Mouse (Mus musculus): ENCODE measurements around the gene Olfr1199. TPM values are rescaled to one million over a fixed set of nuclear protein-coding genes. Genes with fewer than 3 reads are reported as not detected.

Gene Olfr1199
- polyA plus RNA-seq, 1 experiment from 2014 or later: not detected

Other genes with a start within 250 kb of the Olfr1199 start
- not detected in 2 replicates for gene Olfr1186, start 241.9 kb downstream of the Olfr1199 start, polyA plus RNA-seq (2014; fragmentation: Nextera tagmentation; extraction: Ambion mirVana)
- gene Olfr1188, start 203.5 kb downstream of the Olfr1199 start, polyA plus RNA-seq (2014; fragmentation: Nextera tagmentation; extraction: Ambion mirVana): not detected in 2 replicates
- not detected in 2 replicates for gene Olfr1189, start 174.0 kb downstream of the Olfr1199 start, polyA plus RNA-seq (2014; fragmentation: Nextera tagmentation; extraction: Ambion mirVana)
- gene Olfr1191-ps1, start 119.9 kb downstream of the Olfr1199 start, polyA plus RNA-seq (2014; fragmentation: Nextera tagmentation; extraction: Ambion mirVana): not detected in 2 replicates
- gene Olfr1192-ps1, start 112.0 kb downstream of the Olfr1199 start, polyA plus RNA-seq (2014; fragmentation: Nextera tagmentation; extraction: Ambion mirVana): not detected in 2 replicates
- not detected in 2 replicates for gene Olfr1193, start 84.8 kb downstream of the Olfr1199 start, polyA plus RNA-seq (2014; fragmentation: Nextera tagmentation; extraction: Ambion mirVana)
- not detected in 2 replicates for gene Olfr1195, start 71.3 kb downstream of the Olfr1199 start, polyA plus RNA-seq (2014; fragmentation: Nextera tagmentation; extraction: Ambion mirVana)
- not detected in 2 replicates for gene Olfr1196, start 55.9 kb downstream of the Olfr1199 start, polyA plus RNA-seq (2014; fragmentation: Nextera tagmentation; extraction: Ambion mirVana)
- gene Olfr1197, start 28.1 kb downstream of the Olfr1199 start, polyA plus RNA-seq (2014; fragmentation: Nextera tagmentation; extraction: Ambion mirVana): not detected in 2 replicates
- not detected in 2 replicates for gene Olfr1198, start 9.1 kb downstream of the Olfr1199 start, polyA plus RNA-seq (2014; fragmentation: Nextera tagmentation; extraction: Ambion mirVana)
- not detected in 2 replicates for gene Olfr1200, start 10.0 kb upstream of the Olfr1199 start, polyA plus RNA-seq (2014; fragmentation: Nextera tagmentation; extraction: Ambion mirVana)
- gene Olfr1201, start 32.6 kb upstream of the Olfr1199 start, polyA plus RNA-seq (2014; fragmentation: Nextera tagmentation; extraction: Ambion mirVana): not detected in 2 replicates
- gene Olfr1202, start 54.0 kb upstream of the Olfr1199 start, polyA plus RNA-seq (2014; fragmentation: Nextera tagmentation; extraction: Ambion mirVana): not detected in 2 replicates
- gene Olfr1205, start 69.3 kb upstream of the Olfr1199 start, polyA plus RNA-seq (2014; fragmentation: Nextera tagmentation; extraction: Ambion mirVana): not detected in 2 replicates
- gene Olfr1204, start 88.8 kb upstream of the Olfr1199 start, polyA plus RNA-seq (2014; fragmentation: Nextera tagmentation; extraction: Ambion mirVana): not detected in 2 replicates
- gene Olfr1206, start 102.8 kb upstream of the Olfr1199 start, polyA plus RNA-seq (2014; fragmentation: Nextera tagmentation; extraction: Ambion mirVana): not detected in 2 replicates
- gene Olfr1208, start 141.8 kb upstream of the Olfr1199 start, polyA plus RNA-seq (2014; fragmentation: Nextera tagmentation; extraction: Ambion mirVana): not detected in 2 replicates
- not detected in 2 replicates for gene Olfr1209, start 154.7 kb upstream of the Olfr1199 start, polyA plus RNA-seq (2014; fragmentation: Nextera tagmentation; extraction: Ambion mirVana)
- gene Olfr1211, start 177.6 kb upstream of the Olfr1199 start, polyA plus RNA-seq (2014; fragmentation: Nextera tagmentation; extraction: Ambion mirVana): not detected in 2 replicates
- gene Olfr1212, start 193.5 kb upstream of the Olfr1199 start, polyA plus RNA-seq (2014; fragmentation: Nextera tagmentation; extraction: Ambion mirVana): not detected in 2 replicates
- gene Gm13762, start 219.8 kb upstream of the Olfr1199 start, polyA plus RNA-seq (2014; fragmentation: Nextera tagmentation; extraction: Ambion mirVana): not detected in 2 replicates
- not detected in 2 replicates for gene Olfr1214, start 232.2 kb upstream of the Olfr1199 start, polyA plus RNA-seq (2014; fragmentation: Nextera tagmentation; extraction: Ambion mirVana)
- not detected in 2 replicates for gene Olfr1215, start 246.5 kb upstream of the Olfr1199 start, polyA plus RNA-seq (2014; fragmentation: Nextera tagmentation; extraction: Ambion mirVana)